Mouse (Mus musculus) embryonic facial prominence, embryonic 13.5 days (tissue): ENCODE measurements around the gene Sbno2. TPM values are rescaled to one million over a fixed set of nuclear protein-coding genes. Genes with fewer than 3 reads are reported as not detected.

Experiments
- ATAC-seq: fragments of 200-750 bp; cut with Nextera tagmentation; 2 replicates; pipeline ENCODE4 v1.8.0; 2017; ENCODE audit warnings: low read depth; ENCODE audit not compliant: insufficient number of reproducible peaks, insufficient read depth, low FRiP score, low TSS enrichment
- H3K27ac ChIP-seq: fragments of 300-500 bp; sonication (generic); 2 replicates; pipeline ENCODE4 v1.5.1; 2015; ENCODE audit warnings: moderate library complexity, mild to moderate bottlenecking, inconsistent platforms
- H3K27me3 ChIP-seq: fragments of 300-500 bp; sonication (generic); 2 replicates; pipeline ENCODE4 v1.6.1; 2015; ENCODE audit warnings: mild to moderate bottlenecking, inconsistent platforms
- H3K36me3 ChIP-seq: fragments of 300-500 bp; sonication (generic); 2 replicates; pipeline ENCODE4 v1.6.1; 2015; ENCODE audit warnings: mild to moderate bottlenecking, inconsistent platforms
- H3K4me1 ChIP-seq: fragments of 300-500 bp; sonication (generic); 2 replicates; pipeline ENCODE4 v1.6.1; 2015; ENCODE audit warnings: inconsistent platforms
- H3K4me2 ChIP-seq: fragments of 300-500 bp; sonication (generic); 2 replicates; pipeline ENCODE4 v1.6.1; 2015; ENCODE audit warnings: moderate library complexity, mild to moderate bottlenecking, inconsistent platforms
- H3K4me3 ChIP-seq: fragments of 300-500 bp; sonication (generic); 2 replicates; pipeline ENCODE4 v1.5.1; 2015; ENCODE audit warnings: mild to moderate bottlenecking, inconsistent platforms
- H3K9ac ChIP-seq: fragments of 300-500 bp; sonication (generic); 2 replicates; pipeline ENCODE4 v1.6.1; 2015; ENCODE audit warnings: mild to moderate bottlenecking, inconsistent platforms
- H3K9me3 ChIP-seq: fragments of 300-500 bp; sonication (generic); 2 replicates; pipeline ENCODE4 v1.6.1; 2016; ENCODE audit warnings: inconsistent platforms
- WGBS: fragments of 180-500 bp; shearing (Covaris S2); methylation state at CpG from one replicate; pipeline ENCODE4 v1.1.7; 2015; ENCODE audit warnings: mixed read lengths; 5-methylcytosine and 5-hydroxymethylcytosine counted together
- polyA plus RNA-seq: library from polyadenylated mRNA; unstranded; fragments of >200 nt; fragmentation: Nextera tagmentation; extraction: Ambion mirVana; gene quantifications from 2 replicates; pipeline ENCODE4 v1.2.1, GENCODE M21; 2015

Gene Sbno2
- polyA plus RNA-seq, 1 experiment from 2014 or later: 15.8 TPM

GRCm38 (mm10) chr10:80053831-80054815 is 51.2 kb downstream of the Sbno2 start:
- Histone ChIP-seq H3K4me1 (peaks cover 34% of the 10 kb centered on the region), H3K27ac (peak overlapping the region; percentile 98), H3K4me3 (peak overlapping the region; percentile 92), H3K27me3 (no peaks in the 10 kb centered on the region), H3K9ac (peak overlapping the region; percentile 96), H3K36me3 (peaks cover 36% of the 10 kb centered on the region), H3K9me3 (no peaks in the 10 kb centered on the region), H3K4me2 (peak overlapping the region; percentile 76)
- 1% methylated on average over 77 of the region's 77 CpGs for WGBS
- peak; percentile 17; the same call in 1 of the 2 replicates for ATAC-seq

GRCm38 (mm10) chr10:80053259-80053780 is 52.1 kb downstream of the Sbno2 start:
- H3K9me3 ChIP-seq: no peaks in the 10 kb centered on the region
- peaks cover 39% of the 10 kb centered on the region for H3K4me1 ChIP-seq
- H3K36me3 ChIP-seq: peaks cover 29% of the 10 kb centered on the region
- WGBS: under 1% methylated on average over 47 of the region's 47 CpGs
- peak overlapping the region; percentile 92 for H3K4me3 ChIP-seq
- no peaks in the 10 kb centered on the region for H3K27me3 ChIP-seq
- peak; percentile 92 for ATAC-seq
- peak overlapping the region; percentile 96 for H3K9ac ChIP-seq
- H3K27ac ChIP-seq: peak overlapping the region; percentile 98
- H3K4me2 ChIP-seq: peak overlapping the region; percentile 76

GRCm38 (mm10) chr10:80052374-80052764 is 53.0 kb downstream of the Sbno2 start:
- H3K4me3 ChIP-seq: peak overlapping the region; percentile 92; the same call in 1 of the 2 replicates
- H3K4me2 ChIP-seq: no peak overlapping the region
- H3K27ac ChIP-seq: peak overlapping the region; percentile 66; the same call in 1 of the 2 replicates

GRCm38 (mm10) chr10:80051618-80052373 is 53.6 kb downstream of the Sbno2 start:
- WGBS: 29% methylated on average over 14 of the region's 14 CpGs
- H3K4me3 ChIP-seq: no peak overlapping the region
- ATAC-seq: no peak
- peak overlapping the region; percentile 66 for H3K27ac ChIP-seq
- 0 out of 2 replicates have a peak overlapping the region, but pooled peaks have one; percentile 6 for H3K9ac ChIP-seq
- H3K27me3 ChIP-seq: no peaks in the 10 kb centered on the region
- H3K4me2 ChIP-seq: no peak overlapping the region
- no peaks in the 10 kb centered on the region for H3K9me3 ChIP-seq
- H3K4me1 ChIP-seq: peaks cover 52% of the 10 kb centered on the region
- peaks cover 14% of the 10 kb centered on the region for H3K36me3 ChIP-seq

More at GRCm38 (mm10) chr10:80052374-80052764, 53.0 kb downstream of the Sbno2 start:
- Histone ChIP-seq H3K9me3 (no peaks in the 10 kb centered on the region), H3K36me3 (peaks cover 20% of the 10 kb centered on the region), H3K4me1 (peaks cover 46% of the 10 kb centered on the region), H3K9ac (0 out of 2 replicates have a peak overlapping the region, but pooled peaks have one; percentile 6), H3K27me3 (no peaks in the 10 kb centered on the region)
- no peak for ATAC-seq
- WGBS: 84% methylated on average over 5 of the region's 5 CpGs

GRCm38 (mm10) chr10:80050885-80051617 is 54.3 kb downstream of the Sbno2 start:
- no peak overlapping the region for H3K4me2 ChIP-seq
- 23% methylated on average over 15 of the region's 15 CpGs for WGBS
- peaks cover 8% of the 10 kb centered on the region for H3K36me3 ChIP-seq
- H3K4me1 ChIP-seq: peaks cover 51% of the 10 kb centered on the region
- H3K27ac ChIP-seq: peak overlapping the region; percentile 66
- H3K9me3 ChIP-seq: no peaks in the 10 kb centered on the region
- no peaks in the 10 kb centered on the region for H3K27me3 ChIP-seq
- no peak for ATAC-seq
- H3K4me3 ChIP-seq: no peak overlapping the region
- H3K9ac ChIP-seq: no peak overlapping the region

- WGBS: 29% methylated on average over 6 of the region's 6 CpGs
Observed at GRCm38 (mm10) chr10:80050244-80050643, 55.1 kb downstream of the Sbno2 start.

GRCm38 (mm10) chr10:80048834-80049233 is 56.5 kb downstream of the Sbno2 start:
- Histone ChIP-seq H3K27ac (peak overlapping the region; percentile 78), H3K9ac (no peak overlapping the region)

More at GRCm38 (mm10) chr10:80050244-80050643, 55.1 kb downstream of the Sbno2 start:
- Histone ChIP-seq H3K9me3 (no peaks in the 10 kb centered on the region), H3K4me3 (no peak overlapping the region), H3K36me3 (peaks cover under 1% of the 10 kb centered on the region; the same call in 1 of the 2 replicates), H3K27ac (0 out of 2 replicates have a peak overlapping the region, but pooled peaks have one; percentile 28), H3K4me2 (no peak overlapping the region), H3K9ac (no peak overlapping the region), H3K27me3 (no peaks in the 10 kb centered on the region), H3K4me1 (peaks cover 45% of the 10 kb centered on the region)
- ATAC-seq: no peak

GRCm38 (mm10) chr10:80048396-80048795 is 57.0 kb downstream of the Sbno2 start:
- 23% methylated on average over 5 of the region's 5 CpGs for WGBS
- Histone ChIP-seq H3K4me2 (no peak overlapping the region), H3K27me3 (no peaks in the 10 kb centered on the region), H3K4me1 (peaks cover 36% of the 10 kb centered on the region), H3K9me3 (no peaks in the 10 kb centered on the region), H3K9ac (no peak overlapping the region), H3K36me3 (no peaks in the 10 kb centered on the region), H3K4me3 (no peak overlapping the region), H3K27ac (peak overlapping the region; percentile 78)
- no peak for ATAC-seq

More at GRCm38 (mm10) chr10:80048834-80049233, 56.5 kb downstream of the Sbno2 start:
- peaks cover 36% of the 10 kb centered on the region for H3K4me1 ChIP-seq
- no peak for ATAC-seq
- no peaks in the 10 kb centered on the region for H3K9me3 ChIP-seq
- no peak overlapping the region for H3K4me2 ChIP-seq
- 50% methylated on average over 3 of the region's 3 CpGs for WGBS
- no peaks in the 10 kb centered on the region for H3K27me3 ChIP-seq
- no peaks in the 10 kb centered on the region for H3K36me3 ChIP-seq
- H3K4me3 ChIP-seq: no peak overlapping the region

- H3K27me3 ChIP-seq: no peaks in the 10 kb centered on the region
- WGBS: 56% methylated on average over 9 of the region's 9 CpGs
- H3K4me2 ChIP-seq: no peak within 1 kb of the TSS
- no peaks in the 10 kb centered on the region for H3K9me3 ChIP-seq
- ATAC-seq: no peak
- peak within 1 kb of the TSS; percentile 78 for H3K27ac ChIP-seq
- H3K9ac ChIP-seq: peak within 1 kb of the TSS; percentile 36; the same call in 1 of the 2 replicates
- no peaks in the 10 kb centered on the region for H3K36me3 ChIP-seq
- H3K4me3 ChIP-seq: no peak within 1 kb of the TSS
- peaks cover 28% of the 10 kb centered on the region for H3K4me1 ChIP-seq
Observed at GRCm38 (mm10) chr10:80047041-80047565, 58.3 kb downstream of the Sbno2 start, which contains the start of gene Gpx4. Gene Gpx4, plus strand, starts transcription at chr10:80047166.

- H3K9ac ChIP-seq: no peak overlapping the region
- 80% methylated on average over 5 of the region's 5 CpGs for WGBS
- no peaks in the 10 kb centered on the region for H3K36me3 ChIP-seq
- H3K4me3 ChIP-seq: no peak overlapping the region
- no peak overlapping the region for H3K27ac ChIP-seq
- no peaks in the 10 kb centered on the region for H3K9me3 ChIP-seq
- no peaks in the 10 kb centered on the region for H3K27me3 ChIP-seq
- no peak overlapping the region for H3K4me2 ChIP-seq
- H3K4me1 ChIP-seq: peaks cover 22% of the 10 kb centered on the region
- ATAC-seq: no peak
Observed at GRCm38 (mm10) chr10:80045766-80046165, 59.6 kb downstream of the Sbno2 start.
